Mouse (Mus musculus): ENCODE measurements around the gene Sult2b1.

Sult2b1 gene

DNA sequence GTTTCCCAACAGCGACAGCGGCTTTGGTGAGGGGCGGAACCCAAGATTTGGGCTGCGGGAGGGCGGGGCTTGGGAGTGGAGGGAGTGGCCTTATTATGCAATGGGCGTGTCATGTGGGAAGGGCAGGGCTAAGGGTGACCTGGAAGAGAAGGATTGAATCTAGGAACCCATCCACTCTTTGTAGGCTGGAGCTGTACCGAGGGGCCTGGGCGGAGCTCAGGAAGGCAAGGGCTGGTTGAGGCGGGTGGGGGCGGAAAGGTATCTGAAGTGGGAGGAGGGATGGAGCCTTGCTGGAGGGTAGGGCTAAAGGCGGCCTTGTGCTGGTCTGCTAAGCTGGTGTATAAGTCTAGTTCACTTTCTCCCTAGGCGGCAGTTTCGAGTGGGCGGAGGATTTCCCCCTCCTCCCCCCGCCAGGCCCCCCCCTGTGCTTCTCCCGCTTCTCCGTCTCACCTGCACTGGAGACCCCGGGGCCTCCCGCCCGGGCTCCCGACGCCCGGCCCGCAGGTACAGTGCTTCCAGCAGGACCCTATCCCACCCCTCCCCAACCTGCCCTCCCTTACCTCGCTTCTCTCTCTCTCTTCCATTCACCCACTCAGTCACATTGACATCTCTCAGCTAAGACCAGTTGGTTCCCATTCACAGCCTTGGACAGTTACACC lies 16.2 kb upstream of the Sult2b1 start:
- DNase-seq (ENCODE audit: low read depth, low spot score), result no peak

- DNase-seq (ENCODE audit: low read depth, low spot score), result no peak
Measured at GRCm38 (mm10) chr7:45800001-45800400, 15.5 kb upstream of the Sult2b1 start.

DNA sequence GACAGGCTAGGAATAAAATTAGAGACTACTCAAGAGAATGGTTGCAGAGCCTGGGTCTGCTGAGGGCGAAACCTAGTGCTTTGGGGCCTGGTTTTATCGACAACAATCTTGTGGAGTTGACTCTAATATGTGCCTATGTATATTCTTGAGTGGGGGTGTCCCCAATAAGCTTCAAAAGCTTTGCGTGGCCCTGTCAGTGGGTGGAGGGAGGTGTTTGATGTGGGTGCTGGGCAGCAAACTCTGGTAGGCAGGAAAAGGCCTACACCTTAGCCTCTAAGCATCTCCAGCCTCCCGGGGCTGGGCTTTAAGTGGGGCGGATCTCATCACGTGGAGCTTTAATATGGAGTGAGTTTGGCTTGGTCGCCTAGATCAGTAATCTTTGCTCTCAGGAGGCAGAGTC lies 14.5 kb upstream of the Sult2b1 start:
- no peak for DNase-seq (ENCODE audit: low read depth, low spot score)

- DNase-seq (ENCODE audit: low read depth, low spot score), result no peak
Measured at GRCm38 (mm10) chr7:45798511-45798836, 14.0 kb upstream of the Sult2b1 start.

GRCm38 (mm10) chr7:45797661-45798510 lies 13.4 kb upstream of the Sult2b1 start:
- no peak for DNase-seq (ENCODE audit: low read depth, low spot score)

DNA sequence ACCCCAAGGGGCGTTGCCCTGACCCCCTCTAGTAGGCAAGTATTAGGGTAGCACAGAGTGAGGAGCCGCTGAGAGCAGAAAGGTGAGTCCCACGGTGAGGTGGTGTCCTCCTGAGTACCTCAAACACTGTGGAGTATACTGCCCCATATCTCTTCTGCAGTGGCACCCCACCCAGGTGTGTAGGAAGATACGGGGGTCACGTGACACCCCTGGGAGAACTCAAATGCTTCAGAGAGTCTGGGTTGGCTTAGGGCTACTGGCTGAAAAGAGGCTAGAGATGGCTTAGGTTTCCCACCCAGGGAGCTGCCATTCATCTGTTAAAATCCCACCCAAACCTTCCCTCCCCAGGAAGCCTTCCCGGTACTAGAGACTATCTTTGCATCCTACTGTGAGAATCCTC lies 12.5 kb upstream of the Sult2b1 start:
- no peak for DNase-seq (ENCODE audit: low read depth, low spot score)

GRCm38 (mm10) chr7:45794971-45795370 lies 10.5 kb upstream of the Sult2b1 start:
- DNase-seq (ENCODE audit: low read depth, low spot score), result no peak

DNA sequence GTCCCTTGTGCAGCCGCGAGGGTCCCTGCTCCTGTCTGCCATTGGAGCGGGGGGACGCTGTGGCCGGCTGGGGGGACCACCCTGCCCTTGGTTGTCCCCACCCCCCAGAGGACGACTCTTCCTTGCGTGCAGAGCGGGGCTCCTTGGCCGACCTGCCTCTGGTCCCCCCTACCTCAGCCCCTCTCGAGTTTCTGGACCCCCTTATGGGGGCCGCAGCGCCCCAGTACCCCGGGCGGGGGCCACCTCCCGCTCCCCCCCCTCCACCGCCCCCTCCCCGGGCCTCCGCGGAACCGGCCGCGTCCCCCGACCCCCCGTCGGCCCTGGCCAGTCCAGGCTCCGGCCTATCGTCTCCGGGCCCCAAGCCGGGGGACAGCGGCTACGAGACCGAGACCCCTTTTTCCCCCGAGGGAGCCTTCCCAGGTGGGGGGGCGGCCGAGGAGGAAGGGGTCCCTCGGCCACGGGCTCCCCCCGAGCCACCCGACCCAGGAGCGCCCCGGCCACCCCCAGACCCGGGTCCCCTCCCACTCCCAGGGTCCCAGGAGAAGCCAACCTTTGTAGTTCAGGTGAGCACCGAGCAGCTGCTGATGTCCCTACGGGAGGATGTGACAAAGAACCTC lies 9.6 kb upstream of the Sult2b1 start:
- no peak for DNase-seq (ENCODE audit: low read depth, low spot score)

GRCm38 (mm10) chr7:45793240-45793639 lies 8.8 kb upstream of the Sult2b1 start:
- DNase-seq (ENCODE audit: low read depth, low spot score), result no peak

DNA sequence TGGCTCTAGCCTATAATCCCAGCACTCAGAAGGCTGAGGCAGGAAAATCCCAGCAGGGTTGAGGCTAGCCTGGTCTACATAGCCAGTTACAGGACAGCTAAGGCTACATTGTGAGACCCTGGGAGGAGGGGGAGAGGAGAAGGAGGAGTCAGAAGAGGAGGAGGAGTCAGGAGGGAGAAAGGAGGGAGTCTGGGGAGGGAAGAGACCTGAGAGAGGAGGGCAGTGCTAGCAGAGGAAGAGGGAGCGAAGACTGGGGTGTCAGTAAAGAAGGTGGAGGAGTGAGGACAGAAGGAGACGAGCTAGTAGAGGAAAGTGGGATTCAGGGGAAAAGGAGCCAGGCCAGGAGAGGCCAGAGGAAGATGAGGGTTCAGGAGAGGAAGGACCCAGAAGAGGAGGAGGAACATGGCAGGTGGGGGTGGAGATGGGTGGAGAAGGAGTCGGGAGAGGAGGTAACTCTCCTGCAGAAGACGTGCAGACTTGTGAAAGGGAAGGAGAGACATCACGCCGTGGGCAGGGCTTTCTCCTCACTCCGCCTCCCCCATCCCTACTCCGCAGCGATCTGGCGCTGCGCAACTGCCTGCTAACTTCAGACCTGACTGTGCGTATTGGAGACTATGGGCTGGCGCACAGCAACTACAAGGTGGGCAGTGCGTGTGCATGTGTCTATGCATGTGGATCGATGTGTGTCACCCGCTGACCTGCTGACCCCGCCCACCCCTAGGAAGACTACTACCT lies 7.5 kb upstream of the Sult2b1 start:
- peak; percentile 70 for DNase-seq (ENCODE audit: low read depth, low spot score)

DNA sequence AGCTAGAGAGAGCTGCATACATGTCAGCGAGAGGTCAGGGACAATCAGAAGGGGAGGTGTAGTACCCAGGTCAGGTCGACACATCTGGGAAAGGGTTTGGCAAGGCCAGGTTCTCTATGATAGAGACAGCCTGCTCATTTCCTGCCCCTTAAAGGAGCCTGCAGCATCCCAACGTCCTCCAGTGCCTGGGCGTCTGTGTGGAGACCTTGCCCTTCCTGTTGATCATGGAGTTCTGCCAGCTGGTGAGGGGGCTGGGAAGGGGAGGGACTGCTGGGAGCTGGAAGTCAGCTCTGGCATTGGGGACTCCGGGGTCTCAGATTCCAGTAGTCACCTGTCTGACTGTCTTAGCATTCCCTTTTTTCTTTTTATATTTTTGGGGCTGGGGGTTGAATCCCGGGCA lies 6.3 kb upstream of the Sult2b1 start:
- no peak for DNase-seq (ENCODE audit: low read depth, low spot score)

DNA sequence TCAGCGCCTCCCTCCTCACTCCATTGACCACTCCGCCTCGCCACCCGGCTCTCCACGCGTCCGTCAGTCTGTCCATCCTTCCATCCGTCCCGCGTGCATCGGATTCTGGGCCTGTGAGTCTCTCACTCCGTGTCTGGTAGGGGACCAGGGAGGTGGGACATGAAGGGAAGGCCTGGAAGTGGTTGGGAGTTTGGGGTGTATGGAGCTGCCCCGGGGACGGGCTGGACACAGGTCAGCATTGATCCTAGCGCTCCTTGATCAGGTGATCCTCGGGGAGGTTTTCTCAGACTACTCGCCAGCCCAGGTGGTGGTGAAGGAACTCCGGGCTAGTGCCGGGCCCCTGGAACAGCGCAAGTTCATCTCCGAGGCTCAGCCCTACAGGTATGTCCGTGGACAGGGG lies 3.2 kb upstream of the Sult2b1 start:
- DNase-seq (ENCODE audit: low read depth, low spot score), result no peak

DNA sequence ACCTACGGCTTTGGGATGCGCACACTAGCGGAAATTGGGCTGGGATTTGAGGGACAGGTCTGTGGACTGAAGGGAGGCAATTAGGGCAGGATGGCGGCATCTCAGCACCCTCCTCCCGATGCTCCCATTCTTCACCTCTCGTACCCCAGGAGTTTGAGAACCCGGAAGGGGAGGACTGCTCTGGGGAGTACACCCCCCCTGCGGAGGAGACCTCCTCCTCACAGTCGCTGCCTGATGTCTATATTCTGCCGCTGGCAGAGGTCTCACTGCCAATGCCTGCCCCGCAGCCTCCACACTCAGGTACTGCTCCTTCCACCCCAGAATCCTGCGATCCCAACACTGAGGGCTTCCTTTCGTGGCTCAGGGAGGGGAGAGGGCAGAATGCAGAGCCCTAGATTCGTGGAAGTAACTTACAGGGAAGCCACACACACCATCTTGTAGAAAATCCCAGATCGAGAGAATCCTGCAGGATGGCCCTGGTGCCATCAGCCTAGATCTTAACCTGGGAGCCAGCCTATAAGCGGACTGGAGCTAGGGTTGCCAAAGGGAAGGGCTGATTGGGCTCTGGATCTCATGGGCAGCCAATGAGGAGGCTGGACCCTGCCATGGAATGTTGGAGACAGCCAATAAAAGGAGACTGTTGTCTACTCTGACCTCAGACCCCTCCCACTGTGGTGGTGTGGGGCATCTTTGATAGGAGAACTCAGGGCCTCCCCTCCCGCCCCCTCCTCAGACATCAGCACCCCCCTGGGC lies 2.4 kb upstream of the Sult2b1 start:
- DNase-seq (ENCODE audit: low read depth, low spot score), result peak; percentile 96

DNA sequence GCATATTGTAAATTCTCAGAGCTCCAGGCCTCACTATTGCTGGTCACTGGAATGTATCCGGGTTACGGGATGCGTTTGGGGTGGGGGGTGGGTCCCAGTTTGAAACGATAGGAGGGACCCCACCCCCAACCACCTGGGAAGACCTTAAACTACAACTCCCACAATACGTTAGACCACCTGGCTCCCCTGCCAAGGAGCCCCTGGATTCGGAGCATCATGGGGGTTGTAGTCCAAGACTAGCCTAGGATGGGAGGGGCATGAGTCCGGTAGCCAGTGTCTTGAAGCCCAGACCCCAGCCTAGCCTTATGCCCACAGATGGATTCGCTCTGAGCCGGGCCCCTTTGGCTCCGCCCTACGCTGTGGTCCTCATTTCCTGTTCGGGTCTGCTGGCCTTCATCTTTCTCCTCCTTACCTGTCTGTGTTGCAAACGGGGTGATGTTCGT lies 1.7 kb upstream of the Sult2b1 start:
- peak; percentile 91 for DNase-seq (ENCODE audit: low read depth, low spot score)

- no peak for DNase-seq (ENCODE audit: low read depth, low spot score)
Measured at GRCm38 (mm10) chr7:45785388-45786135, 1.1 kb upstream of the Sult2b1 start.

GRCm38 (mm10) chr7:45783511-45784091 lies 868 bp downstream of the Sult2b1 start, which contains the start of gene Lmtk3:
Lmtk3 (plus strand) TSS chr7:45783738.
- DNase-seq (ENCODE audit: low read depth, low spot score), result peak; percentile 93

DNA sequence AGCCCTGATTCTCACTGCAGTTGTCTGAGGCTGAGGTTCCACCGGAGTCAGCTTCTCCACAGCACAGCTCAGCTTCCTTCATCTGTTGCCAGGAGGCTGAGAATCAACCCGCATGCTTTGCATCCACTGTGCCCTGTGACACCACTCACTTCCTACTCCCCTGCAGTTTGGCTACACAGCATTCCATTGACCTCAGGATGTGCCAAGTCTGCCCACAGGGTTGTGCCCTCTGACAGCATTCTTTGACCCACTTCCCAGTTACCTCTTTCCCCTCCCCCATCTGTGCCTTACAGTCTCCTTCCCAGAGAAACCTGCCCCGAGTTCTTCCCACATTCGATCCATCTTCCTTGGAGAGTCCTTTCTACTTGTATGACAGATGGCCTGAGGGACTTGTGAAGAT lies 2.2 kb downstream of the Sult2b1 start:
- DNase-seq (ENCODE audit: low read depth, low spot score), result no peak

- peak; percentile 50 for DNase-seq (ENCODE audit: low read depth, low spot score)
Measured at GRCm38 (mm10) chr7:45779081-45779641, 5.3 kb downstream of the Sult2b1 start.

DNA sequence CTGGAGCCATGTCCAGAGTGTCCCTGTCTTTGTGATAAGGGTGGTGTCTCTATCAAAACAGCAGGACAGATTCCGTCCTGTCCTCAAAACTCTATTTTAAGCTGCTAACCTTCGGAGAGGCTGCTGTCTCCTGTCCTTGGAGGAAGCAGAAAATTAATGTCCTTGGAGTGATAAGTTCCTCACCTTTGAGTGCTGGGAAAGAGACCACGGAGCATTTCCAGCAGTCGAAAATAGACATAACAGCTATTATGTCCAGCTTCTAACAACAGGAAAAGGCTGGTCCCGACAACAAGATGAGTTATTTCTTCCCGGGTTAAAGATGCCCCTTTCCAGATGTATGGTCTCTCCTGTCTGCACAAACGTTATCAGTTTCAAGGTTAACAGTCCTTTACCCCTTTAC lies 9.2 kb downstream of the Sult2b1 start:
- no peak for DNase-seq (ENCODE audit: low read depth, low spot score)

DNA sequence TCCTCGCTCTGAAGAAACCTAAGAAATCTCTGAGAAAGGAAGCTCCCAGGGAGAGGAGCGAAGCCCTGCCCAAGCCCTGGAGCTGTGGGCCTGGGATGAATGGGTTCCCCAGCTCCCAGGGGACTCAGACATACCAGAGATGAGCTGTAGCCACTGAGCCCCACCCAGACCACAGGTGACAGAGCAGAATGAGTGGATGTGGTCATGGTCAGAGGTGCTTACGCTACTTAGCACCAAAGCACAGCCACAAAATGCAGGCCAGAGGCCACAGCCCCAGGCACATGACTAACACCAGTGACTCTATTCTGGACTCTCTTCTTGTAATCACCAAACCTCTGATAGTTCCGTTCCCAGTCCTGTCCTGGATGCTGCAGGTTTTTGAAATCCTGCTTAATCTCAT lies 13.4 kb downstream of the Sult2b1 start:
- no peak for DNase-seq (ENCODE audit: low read depth, low spot score)
